Mouse (Mus musculus): Measurements from ENCODE around the gene Kbtbd13. TPM values are rescaled to one million over a fixed set of nuclear protein-coding genes. Genes with fewer than 3 reads are reported as not detected.

Gene Kbtbd13
- polyA plus RNA-seq (2012; rRNA removed), result 0.68 and 0.75 TPM in 2 replicates

DNA sequence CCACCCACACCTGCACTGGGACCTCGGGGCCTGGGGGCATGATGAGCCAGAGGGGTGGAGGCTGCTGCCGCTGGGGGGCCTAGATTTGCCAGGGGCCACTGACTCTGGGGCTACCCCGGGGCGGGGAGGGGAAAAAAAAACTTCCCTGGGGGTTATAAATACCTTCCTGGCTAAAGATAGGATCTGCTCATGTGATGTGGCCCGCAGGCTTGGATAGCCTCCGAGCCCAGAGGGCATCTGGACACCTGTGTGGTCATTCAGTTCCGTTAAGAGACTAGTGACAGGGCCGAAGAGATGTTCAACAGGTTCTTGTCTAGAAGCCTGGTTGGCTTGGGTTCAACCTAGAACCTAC lies at the start of gene Kbtbd13:
TSS of gene Kbtbd13 (minus strand) at position 40 of the 352 bp plus-strand sequence.
- TF ChIP-seq CTCF (conservative IDR thresholded peaks at IDR 0.05; ENCODE audit: insufficient read depth, insufficient read length, low read depth, low read length), result no peak
- no peak for TF ChIP-seq POLR2A (IDR thresholded peaks at IDR 0.05; ENCODE audit: low read depth, low read length)

DNA sequence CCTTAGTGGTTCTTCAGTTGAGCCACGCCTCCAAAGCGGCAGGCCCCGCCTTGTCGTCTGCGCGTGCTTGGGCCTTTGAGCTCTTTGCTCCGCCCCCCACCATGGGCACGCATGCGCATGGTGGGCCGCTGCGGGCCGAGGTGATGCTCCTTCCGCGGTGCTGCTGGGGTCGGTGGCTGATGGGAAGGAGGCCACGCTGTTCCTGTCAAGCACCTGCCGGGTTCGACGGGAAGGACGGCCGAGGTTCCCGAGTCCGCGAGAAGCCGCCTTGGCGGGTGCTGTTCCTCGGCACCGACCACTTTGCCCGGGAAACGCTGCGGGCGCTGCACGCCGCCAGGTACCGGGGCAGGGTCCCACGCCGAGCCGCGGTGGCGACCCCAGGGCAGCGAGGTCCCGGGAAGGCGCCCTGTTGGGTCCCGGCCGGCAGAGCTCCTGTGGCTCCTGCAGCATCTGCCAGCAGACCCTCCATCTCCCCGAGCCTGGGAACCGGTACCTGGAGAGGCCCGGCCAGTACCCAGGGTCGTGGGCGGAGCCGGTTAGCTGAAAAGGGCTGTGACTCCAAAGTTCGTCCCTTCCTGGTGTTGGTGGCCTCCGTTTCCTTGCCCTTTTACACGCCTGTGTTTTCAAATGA lies 44.3 kb upstream of the Kbtbd13 start, which contains the start of gene Mtfmt:
TSS of gene Mtfmt (plus strand) at position 112 of the 631 bp plus-strand sequence.
- TF ChIP-seq POLR2A (IDR thresholded peaks at IDR 0.05; ENCODE audit: low read depth, low read length) (peak; percentile 42), CTCF (conservative IDR thresholded peaks at IDR 0.05; ENCODE audit: insufficient read depth, insufficient read length, low read depth, low read length) (no peak)
- under 1% methylated on average over 54 of the region's 54 CpGs for WGBS
- H3K4me1 ChIP-seq (ENCODE audit: control insufficient read depth, insufficient read depth, low read length), result peaks cover 2% of the 10 kb centered on the region; the same call in 1 of the 2 replicates
- DNase-seq, result peak; percentile 97
- no peaks in the 10 kb centered on the region for H3K27me3 ChIP-seq (replicated peaks; ENCODE audit: control insufficient read depth, insufficient read depth, low read length)
- no peaks in the 10 kb centered on the region for H3K36me3 ChIP-seq (ENCODE audit: control insufficient read depth, insufficient read depth, low read length)
- no peak within 1 kb of the TSS for H3K27ac ChIP-seq (ENCODE audit: insufficient read depth, low read depth, low read length)
- peak within 1 kb of the TSS; percentile 93 for H3K4me3 ChIP-seq (ENCODE audit: insufficient read depth, low read depth, low read length)

More for the DNA sequence above, at the start of gene Kbtbd13:
- 24% methylated on average over 8 of the region's 8 CpGs for WGBS
- H3K4me1 ChIP-seq (ENCODE audit: control insufficient read depth, insufficient read depth, low read length), result peaks cover 3% of the 10 kb centered on the region; the same call in 1 of the 2 replicates
- H3K36me3 ChIP-seq (ENCODE audit: control insufficient read depth, insufficient read depth, low read length), result no peaks in the 10 kb centered on the region
- H3K27me3 ChIP-seq (replicated peaks; ENCODE audit: control insufficient read depth, insufficient read depth, low read length), result no peaks in the 10 kb centered on the region
- no peak within 1 kb of the TSS for H3K27ac ChIP-seq (ENCODE audit: insufficient read depth, low read depth, low read length)
- H3K4me3 ChIP-seq (ENCODE audit: insufficient read depth, low read depth, low read length), result peak within 1 kb of the TSS; percentile 57
- DNase-seq, result no peak

DNA sequence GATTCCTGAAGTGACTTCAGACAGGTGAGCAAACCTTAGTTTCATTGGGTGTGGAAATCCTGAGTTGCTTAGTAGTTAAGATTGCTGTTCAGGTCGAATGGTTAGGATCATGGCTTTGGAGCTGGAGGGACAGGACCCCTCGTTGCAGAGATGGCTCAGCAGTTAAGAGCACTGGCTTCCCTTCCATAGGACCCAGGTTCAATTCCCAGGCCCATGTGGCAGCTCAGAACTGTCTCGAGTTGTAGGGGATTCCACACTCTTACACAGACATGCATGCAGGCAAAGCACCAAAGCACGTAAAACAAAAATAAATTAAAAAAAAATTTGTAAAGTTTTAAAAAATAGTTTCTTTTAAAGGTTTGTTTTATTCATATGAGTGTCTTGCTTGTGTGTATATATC lies 43.8 kb upstream of the Kbtbd13 start:
- TF ChIP-seq CTCF (conservative IDR thresholded peaks at IDR 0.05; ENCODE audit: insufficient read depth, insufficient read length, low read depth, low read length) (no peak), POLR2A (IDR thresholded peaks at IDR 0.05; ENCODE audit: low read depth, low read length) (no peak)
- WGBS, result 66% methylated on average over 4 of the region's 4 CpGs
- Histone ChIP-seq H3K27ac (ENCODE audit: insufficient read depth, low read depth, low read length) (no peak overlapping the region), H3K27me3 (replicated peaks; ENCODE audit: control insufficient read depth, insufficient read depth, low read length) (no peaks in the 10 kb centered on the region), H3K4me3 (ENCODE audit: insufficient read depth, low read depth, low read length) (no peak overlapping the region), H3K4me1 (ENCODE audit: control insufficient read depth, insufficient read depth, low read length) (peaks cover 2% of the 10 kb centered on the region; the same call in 1 of the 2 replicates), H3K36me3 (ENCODE audit: control insufficient read depth, insufficient read depth, low read length) (no peaks in the 10 kb centered on the region)
- no peak for DNase-seq

DNA sequence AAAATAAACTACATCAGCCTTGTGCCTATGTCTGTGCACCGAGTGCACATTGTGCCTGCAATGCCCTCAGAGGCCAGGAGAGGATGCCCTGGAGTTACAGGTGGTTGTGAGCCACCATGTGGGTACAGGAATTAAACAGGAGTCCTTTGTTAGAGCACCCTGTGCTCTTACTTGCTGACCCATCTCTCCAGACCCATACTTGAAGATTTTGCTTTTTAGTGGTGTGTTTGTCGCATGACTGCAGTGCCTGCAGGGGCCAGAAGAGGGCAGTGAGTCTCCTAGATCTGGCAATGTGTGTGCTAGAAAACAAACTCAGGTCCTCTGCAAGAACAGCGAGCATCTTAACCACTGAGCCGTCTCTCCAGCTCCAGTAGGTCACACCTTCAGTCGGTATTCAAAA lies 42.7 kb upstream of the Kbtbd13 start:
- no peak overlapping the region for H3K27ac ChIP-seq (ENCODE audit: insufficient read depth, low read depth, low read length)
- H3K4me1 ChIP-seq (ENCODE audit: control insufficient read depth, insufficient read depth, low read length), result peaks cover 2% of the 10 kb centered on the region; the same call in 1 of the 2 replicates
- no peaks in the 10 kb centered on the region for H3K27me3 ChIP-seq (replicated peaks; ENCODE audit: control insufficient read depth, insufficient read depth, low read length)
- peak; percentile 58 for DNase-seq
- H3K36me3 ChIP-seq (ENCODE audit: control insufficient read depth, insufficient read depth, low read length), result no peaks in the 10 kb centered on the region
- WGBS, result 76% methylated on average over 5 of the region's 5 CpGs
- TF ChIP-seq POLR2A (IDR thresholded peaks at IDR 0.05; ENCODE audit: low read depth, low read length), result no peak
- TF ChIP-seq CTCF (conservative IDR thresholded peaks at IDR 0.05; ENCODE audit: insufficient read depth, insufficient read length, low read depth, low read length), result peak; percentile 56
- no peak overlapping the region for H3K4me3 ChIP-seq (ENCODE audit: insufficient read depth, low read depth, low read length)

DNA sequence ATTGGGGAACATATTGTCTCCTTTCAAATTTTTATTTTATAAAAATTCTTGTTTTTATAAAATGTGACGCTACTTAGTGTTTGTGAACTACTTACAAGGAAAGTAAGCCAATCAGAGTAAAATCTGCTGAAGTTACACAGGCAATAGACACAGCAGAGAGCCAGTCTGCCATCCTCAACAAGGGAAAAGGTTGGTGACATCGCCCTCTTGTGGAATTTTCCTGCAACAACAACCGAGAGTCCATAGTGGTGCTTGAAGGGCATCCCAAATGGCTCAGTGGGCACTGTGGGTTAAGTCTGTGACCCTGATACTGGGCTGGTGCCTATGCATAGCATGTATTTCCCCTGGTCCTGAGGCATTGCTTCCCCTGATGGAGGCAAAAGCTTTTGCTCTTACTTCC lies 40.8 kb upstream of the Kbtbd13 start:
- peak; percentile 92 for DNase-seq
- no peak for TF ChIP-seq POLR2A (IDR thresholded peaks at IDR 0.05; ENCODE audit: low read depth, low read length)
- TF ChIP-seq CTCF (conservative IDR thresholded peaks at IDR 0.05; ENCODE audit: insufficient read depth, insufficient read length, low read depth, low read length), result peak; percentile 92
- Histone ChIP-seq H3K4me3 (ENCODE audit: insufficient read depth, low read depth, low read length) (no peak overlapping the region), H3K27me3 (replicated peaks; ENCODE audit: control insufficient read depth, insufficient read depth, low read length) (no peaks in the 10 kb centered on the region), H3K4me1 (ENCODE audit: control insufficient read depth, insufficient read depth, low read length) (peaks cover 7% of the 10 kb centered on the region; the same call in 1 of the 2 replicates), H3K36me3 (ENCODE audit: control insufficient read depth, insufficient read depth, low read length) (no peaks in the 10 kb centered on the region), H3K27ac (ENCODE audit: insufficient read depth, low read depth, low read length) (no peak overlapping the region)
- 2% methylated on average over 3 of the region's 3 CpGs for WGBS

DNA sequence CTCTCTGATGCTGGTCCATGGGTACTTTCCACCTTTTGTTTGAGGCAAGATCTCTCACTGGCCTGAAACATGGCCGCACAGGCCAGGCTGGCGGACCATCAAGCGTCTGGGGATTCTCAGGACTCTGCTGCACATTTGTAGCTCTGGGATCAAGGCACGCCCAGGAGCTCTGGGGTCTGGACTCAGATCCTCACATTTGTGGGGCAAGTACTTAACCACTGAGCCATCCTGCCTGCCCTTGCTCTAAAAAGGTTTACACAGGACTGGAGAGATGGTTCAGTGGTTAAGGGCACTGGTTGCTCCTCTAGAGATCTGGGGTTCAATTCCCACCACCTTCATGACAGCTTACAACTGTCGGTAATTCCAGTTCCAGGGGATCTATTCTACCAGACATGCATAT lies 39.5 kb upstream of the Kbtbd13 start:
- H3K27me3 ChIP-seq (replicated peaks; ENCODE audit: control insufficient read depth, insufficient read depth, low read length), result no peaks in the 10 kb centered on the region
- no peak overlapping the region for H3K4me3 ChIP-seq (ENCODE audit: insufficient read depth, low read depth, low read length)
- H3K27ac ChIP-seq (ENCODE audit: insufficient read depth, low read depth, low read length), result no peak overlapping the region
- peaks cover 9% of the 10 kb centered on the region for H3K4me1 ChIP-seq (ENCODE audit: control insufficient read depth, insufficient read depth, low read length)
- DNase-seq, result no peak
- no peaks in the 10 kb centered on the region for H3K36me3 ChIP-seq (ENCODE audit: control insufficient read depth, insufficient read depth, low read length)
- no peak for TF ChIP-seq CTCF (conservative IDR thresholded peaks at IDR 0.05; ENCODE audit: insufficient read depth, insufficient read length, low read depth, low read length)
- TF ChIP-seq POLR2A (IDR thresholded peaks at IDR 0.05; ENCODE audit: low read depth, low read length), result no peak
- 95% methylated on average over 5 of the region's 5 CpGs for WGBS

DNA sequence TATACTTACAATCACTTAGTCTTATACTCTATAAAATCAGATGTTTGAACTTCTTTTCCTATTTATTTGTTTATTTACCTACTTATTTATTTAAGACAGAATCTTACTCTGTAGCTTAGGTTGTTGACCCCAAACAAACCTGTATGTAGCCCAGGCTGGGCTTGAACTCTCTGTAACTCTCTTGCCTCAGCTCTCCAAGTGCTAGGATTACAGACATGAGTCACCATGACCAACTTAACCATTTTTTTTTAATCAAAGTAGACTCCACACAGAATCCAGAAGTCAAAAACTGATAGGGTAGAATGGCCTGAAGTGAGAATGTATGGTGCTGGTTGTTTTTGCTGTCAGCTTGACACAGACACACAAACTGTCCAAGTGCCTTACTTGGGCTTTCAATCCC lies 38.9 kb upstream of the Kbtbd13 start:
- TF ChIP-seq POLR2A (IDR thresholded peaks at IDR 0.05; ENCODE audit: low read depth, low read length) (no peak), CTCF (conservative IDR thresholded peaks at IDR 0.05; ENCODE audit: insufficient read depth, insufficient read length, low read depth, low read length) (no peak)
- H3K27me3 ChIP-seq (replicated peaks; ENCODE audit: control insufficient read depth, insufficient read depth, low read length), result no peaks in the 10 kb centered on the region
- DNase-seq, result no peak
- no peak overlapping the region for H3K27ac ChIP-seq (ENCODE audit: insufficient read depth, low read depth, low read length)
- H3K36me3 ChIP-seq (ENCODE audit: control insufficient read depth, insufficient read depth, low read length), result no peaks in the 10 kb centered on the region
- H3K4me3 ChIP-seq (ENCODE audit: insufficient read depth, low read depth, low read length), result no peak overlapping the region
- peaks cover 9% of the 10 kb centered on the region for H3K4me1 ChIP-seq (ENCODE audit: control insufficient read depth, insufficient read depth, low read length)

All from kidney, adult 2 months (tissue).